Mouse (Mus musculus) heart, postnatal 0 days (tissue): ENCODE measurements around the gene Ano1. TPM values are rescaled to one million over a fixed set of nuclear protein-coding genes. Genes with fewer than 3 reads are reported as not detected.

Experiments used
- ATAC-seq: fragments of 200-750 bp; cut with Nextera tagmentation; 2 replicates; pipeline ENCODE4 v1.8.0; 2017; ENCODE audit warnings: low read depth, moderate number of reproducible peaks, moderate library complexity; ENCODE audit not compliant: insufficient read depth
- DNase-seq: peaks from one replicate; pipeline ENCODE4 v3.0.0-alpha.2; 2016; ENCODE audit warnings: low spot score
- H3K27ac ChIP-seq: fragments of 300-500 bp; sonication (generic); 2 replicates; pipeline ENCODE4 v1.5.1; 2014; ENCODE audit warnings: low read depth, mild to moderate bottlenecking
- H3K27me3 ChIP-seq: fragments of 300-500 bp; sonication (generic); 2 replicates; pipeline ENCODE4 v1.6.1; 2014; ENCODE audit warnings: low read length, mixed read lengths; ENCODE audit not compliant: control insufficient read depth, insufficient read depth
- H3K36me3 ChIP-seq: fragments of 300-500 bp; sonication (generic); replicated peaks from 2 replicates; pipeline ENCODE4 v1.6.1; 2014; ENCODE audit warnings: low read length, mixed read lengths; ENCODE audit not compliant: control insufficient read depth, insufficient read depth
- H3K4me1 ChIP-seq: fragments of 300-500 bp; sonication (generic); 2 replicates; pipeline ENCODE4 v1.6.1; 2014; ENCODE audit warnings: antibody characterized with exemption; ENCODE audit not compliant: control insufficient read depth, insufficient read depth
- H3K4me2 ChIP-seq: fragments of 300-500 bp; sonication (generic); 2 replicates; pipeline ENCODE4 v1.6.1; 2014; ENCODE audit warnings: low read depth, mild to moderate bottlenecking, low read length, moderate library complexity
- H3K4me3 ChIP-seq: fragments of 300-500 bp; sonication (generic); 2 replicates; pipeline ENCODE4 v1.5.1; 2014; ENCODE audit warnings: low read depth, low read length
- H3K9ac ChIP-seq: fragments of 300-500 bp; sonication (generic); replicated peaks from 2 replicates; pipeline ENCODE4 v1.6.1; 2014; ENCODE audit warnings: low read depth, low read length, mixed read lengths
- H3K9me3 ChIP-seq: fragments of 300-500 bp; sonication (generic); replicated peaks from 2 replicates; pipeline ENCODE4 v1.6.1; 2016; ENCODE audit warnings: low read length; ENCODE audit not compliant: control insufficient read depth
- CTCF ChIP-seq: IDR thresholded peaks from 2 replicates; pipeline ENCODE4 v1.5.1; 2016; ENCODE audit warnings: antibody characterized with exemption, control low read depth, low read depth
- EP300 ChIP-seq: IDR thresholded peaks from 2 replicates; pipeline ENCODE4 v1.6.1; 2016; ENCODE audit warnings: antibody characterized with exemption, low read depth
- WGBS: fragments of 180-500 bp; shearing (Covaris S2); extraction: QIAGEN DNeasy Blood & Tissue Kit; methylation state at CpG from one replicate; pipeline ENCODE4 v1.1.7; 2014; 5-methylcytosine and 5-hydroxymethylcytosine counted together
- polyA plus RNA-seq: library from polyadenylated mRNA; unstranded; fragments of >200 nt; fragmentation: Nextera tagmentation; extraction: Ambion mirVana; gene quantifications from 2 replicates; pipeline ENCODE4 v1.2.1, GENCODE M21; 2015
- total RNA-seq: library from RNA; depleted of rRNA; stranded (reverse); fragments of >200 nt; gene quantifications from 2 replicates; pipeline ENCODE4 v1.2.3, GENCODE M21; 2014; ENCODE audit warnings: low replicate concordance

Gene Ano1
- total and polyA plus RNA-seq, 2 experiments from 2014 or later = 4.4 to 11.1 TPM

GRCm38 (mm10) chr7:144696764-144697704 lies 54.7 kb downstream of the Ano1 start:
- Histone ChIP-seq H3K4me2 (no peak overlapping the region), H3K4me1 (no peaks in the 10 kb centered on the region), H3K9ac (no peak overlapping the region), H3K27me3 (no peaks in the 10 kb centered on the region), H3K4me3 (no peak overlapping the region), H3K27ac (no peak overlapping the region), H3K9me3 (0 out of 2 replicates have a peak, but pooled peaks cover 9% of the 10 kb centered on the region), H3K36me3 (no peaks in the 10 kb centered on the region)
- no peak for DNase-seq
- 72% methylated on average over 7 of the region's 7 CpGs for whole genome bisulfite sequencing
- ATAC-seq = no peak
- TF ChIP-seq EP300 (no peak), CTCF (peak; percentile 49; the same call in 1 of the 2 replicates)

- no peak overlapping the region for H3K27ac ChIP-seq
- ATAC-seq (no peak), DNase-seq (no peak)
- 33% methylated on average over 2 of the region's 2 CpGs for WGBS
- TF ChIP-seq CTCF (no peak), EP300 (no peak)
- peaks cover 7% of the 10 kb centered on the region; the same call in 1 of the 2 replicates for H3K4me1 ChIP-seq
- H3K9me3 ChIP-seq = no peaks in the 10 kb centered on the region
- no peak overlapping the region for H3K4me2 ChIP-seq
- H3K4me3 ChIP-seq = no peak overlapping the region
- H3K36me3 ChIP-seq = no peaks in the 10 kb centered on the region
- H3K9ac ChIP-seq = no peak overlapping the region
- no peaks in the 10 kb centered on the region for H3K27me3 ChIP-seq
Observed at GRCm38 (mm10) chr7:144689855-144690254, 61.9 kb downstream of the Ano1 start.

GRCm38 (mm10) chr7:144689136-144689535 lies 62.6 kb downstream of the Ano1 start:
- Histone ChIP-seq H3K9ac (no peak overlapping the region), H3K4me3 (no peak overlapping the region), H3K9me3 (no peaks in the 10 kb centered on the region), H3K4me2 (no peak overlapping the region), H3K27me3 (no peaks in the 10 kb centered on the region), H3K27ac (no peak overlapping the region), H3K4me1 (peaks cover 7% of the 10 kb centered on the region; the same call in 1 of the 2 replicates), H3K36me3 (no peaks in the 10 kb centered on the region)
- TF ChIP-seq CTCF (no peak), EP300 (no peak)
- no peak for DNase-seq
- ATAC-seq = peak; percentile 25; the same call in 1 of the 2 replicates
- WGBS = 29% methylated on average over 7 of the region's 7 CpGs

GRCm38 (mm10) chr7:144687663-144688381 lies 64.0 kb downstream of the Ano1 start:
- H3K9me3 ChIP-seq = no peaks in the 10 kb centered on the region
- TF ChIP-seq CTCF = no peak
- no peak for TF ChIP-seq EP300
- H3K27me3 ChIP-seq = no peaks in the 10 kb centered on the region
- no peaks in the 10 kb centered on the region for H3K36me3 ChIP-seq
- H3K9ac ChIP-seq = no peak overlapping the region
- DNase-seq (no peak), ATAC-seq (no peak)
- no peak overlapping the region for H3K27ac ChIP-seq
- no peak overlapping the region for H3K4me2 ChIP-seq
- H3K4me3 ChIP-seq = no peak overlapping the region
- peaks cover 7% of the 10 kb centered on the region; the same call in 1 of the 2 replicates for H3K4me1 ChIP-seq
- 96% methylated on average over 2 of the region's 2 CpGs for WGBS

GRCm38 (mm10) chr7:144684947-144685346 lies 66.8 kb downstream of the Ano1 start:
- Histone ChIP-seq H3K36me3 (no peaks in the 10 kb centered on the region), H3K27ac (no peak overlapping the region), H3K4me2 (no peak overlapping the region), H3K9me3 (no peaks in the 10 kb centered on the region), H3K4me1 (peaks cover 7% of the 10 kb centered on the region; the same call in 1 of the 2 replicates), H3K27me3 (peaks cover 4% of the 10 kb centered on the region), H3K9ac (no peak overlapping the region), H3K4me3 (no peak overlapping the region)
- 56% methylated on average over 4 of the region's 4 CpGs for WGBS
- no peak for DNase-seq
- TF ChIP-seq EP300 = no peak
- TF ChIP-seq CTCF = no peak
- no peak for ATAC-seq
